Mouse (Mus musculus) midbrain, embryonic 13.5 days (tissue): ENCODE data around the gene Nrip1. TPM values are rescaled to one million over a fixed set of nuclear protein-coding genes. Genes with fewer than 3 reads are reported as not detected.

ENCODE experiments used
- ATAC-seq: fragments of 200-750 bp; cut with Nextera tagmentation; 2 replicates; pipeline ENCODE4 v1.8.0; 2017; ENCODE audit warnings: mild to moderate bottlenecking, moderate TSS enrichment, moderate library complexity
- H3K27ac ChIP-seq: fragments of 300-500 bp; sonication (generic); 2 replicates; pipeline ENCODE4 v1.5.1; 2015; ENCODE audit warnings: inconsistent platforms, mild to moderate bottlenecking, moderate library complexity
- H3K27me3 ChIP-seq: fragments of 300-500 bp; sonication (generic); 2 replicates; pipeline ENCODE4 v1.6.1; 2015; ENCODE audit warnings: mild to moderate bottlenecking, inconsistent platforms
- H3K36me3 ChIP-seq: fragments of 300-500 bp; sonication (generic); 2 replicates; pipeline ENCODE4 v1.6.1; 2015; ENCODE audit warnings: mild to moderate bottlenecking, inconsistent platforms
- H3K4me1 ChIP-seq: fragments of 300-500 bp; sonication (generic); replicated peaks from 2 replicates; pipeline ENCODE4 v1.6.1; 2015; ENCODE audit warnings: inconsistent platforms
- H3K4me2 ChIP-seq: fragments of 300-500 bp; sonication (generic); replicated peaks from 2 replicates; pipeline ENCODE4 v1.6.1; 2015; ENCODE audit warnings: moderate library complexity, mild to moderate bottlenecking, inconsistent platforms
- H3K4me3 ChIP-seq: fragments of 300-500 bp; sonication (generic); replicated peaks from 2 replicates; pipeline ENCODE4 v1.5.1; 2015; ENCODE audit warnings: mild to moderate bottlenecking, inconsistent platforms
- H3K9ac ChIP-seq: fragments of 300-500 bp; sonication (generic); replicated peaks from 2 replicates; pipeline ENCODE4 v1.6.1; 2015; ENCODE audit warnings: mild to moderate bottlenecking, inconsistent platforms
- H3K9me3 ChIP-seq: fragments of 300-500 bp; sonication (generic); 2 replicates; pipeline ENCODE4 v1.6.1; 2016; ENCODE audit warnings: mild to moderate bottlenecking, inconsistent platforms
- WGBS: fragments of 180-500 bp; shearing (Covaris S2); methylation state at CpG from one replicate; pipeline ENCODE4 v1.1.7; 2015; 5-methylcytosine and 5-hydroxymethylcytosine counted together
- polyA plus RNA-seq: library from polyadenylated mRNA; unstranded; fragments of >200 nt; fragmentation: Nextera tagmentation; extraction: Ambion mirVana; gene quantifications from 2 replicates; pipeline ENCODE4 v1.2.1, GENCODE M21; 2015

The Nrip1 gene
- polyA plus RNA-seq, 1 experiment from 2014 or later, result 30.1 TPM

DNA sequence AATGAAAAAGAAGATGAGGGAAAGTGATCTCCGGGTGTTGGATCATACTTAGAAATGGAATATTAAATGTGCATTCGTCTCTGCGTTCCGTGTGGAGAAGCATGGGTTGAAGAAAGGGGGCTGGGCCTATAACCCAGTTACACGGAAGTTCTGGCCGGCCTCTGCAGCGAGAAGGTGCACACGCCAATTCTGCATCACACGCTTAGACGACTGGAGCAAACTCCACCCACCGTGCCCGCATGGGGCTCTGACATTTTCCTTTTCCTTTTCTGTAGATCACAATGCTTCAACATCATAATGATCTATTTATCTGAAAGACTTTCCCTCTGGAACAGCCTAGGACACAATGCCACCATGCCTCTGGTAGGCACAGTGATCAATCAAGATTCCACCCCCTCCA, 16.5 kb downstream of the Nrip1 start:
- no peak overlapping the region for H3K9ac ChIP-seq
- peaks cover 2% of the 10 kb centered on the region for H3K36me3 ChIP-seq
- ATAC-seq, result no peak
- no peak overlapping the region for H3K4me2 ChIP-seq
- 0 out of 2 replicates have a peak, but pooled peaks cover 4% of the 10 kb centered on the region for H3K4me1 ChIP-seq
- no peaks in the 10 kb centered on the region for H3K27me3 ChIP-seq
- no peak overlapping the region for H3K27ac ChIP-seq
- no peak overlapping the region for H3K4me3 ChIP-seq
- WGBS, result 95% methylated on average over 12 of the region's 12 CpGs
- no peaks in the 10 kb centered on the region for H3K9me3 ChIP-seq

DNA sequence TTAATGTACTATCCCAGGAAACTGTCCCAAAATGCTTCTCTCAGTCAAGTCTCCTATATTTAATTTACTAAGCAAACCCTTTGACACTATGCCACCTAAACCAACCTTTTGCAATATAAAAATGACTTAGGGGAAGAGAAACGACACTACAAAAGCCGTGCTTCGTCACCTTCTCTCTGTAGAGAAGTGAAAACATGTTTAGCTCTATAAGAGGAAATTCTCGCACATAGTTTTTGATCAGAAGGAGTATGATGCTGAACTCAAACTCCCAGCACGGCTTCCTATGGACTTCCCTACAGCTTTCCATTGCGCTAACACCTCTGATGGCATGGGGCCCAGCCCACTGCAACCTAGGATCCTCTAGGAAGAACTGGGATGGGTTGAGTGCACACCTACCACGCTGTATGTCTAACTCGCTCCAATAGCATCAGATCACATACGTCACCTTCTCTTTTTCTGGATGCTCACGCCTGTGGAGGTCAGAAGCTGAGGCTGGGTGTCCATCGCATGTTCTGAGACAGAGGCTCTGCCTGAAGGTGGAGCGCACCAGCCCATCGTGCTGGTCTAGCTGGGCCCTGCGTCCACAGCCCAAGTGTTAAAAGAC, 17.6 kb downstream of the Nrip1 start:
- ATAC-seq, result no peak
- no peak overlapping the region for H3K4me3 ChIP-seq
- no peak overlapping the region for H3K27ac ChIP-seq
- no peak overlapping the region for H3K9ac ChIP-seq
- H3K36me3 ChIP-seq, result peaks cover 8% of the 10 kb centered on the region
- no peak overlapping the region for H3K4me2 ChIP-seq
- H3K9me3 ChIP-seq, result no peaks in the 10 kb centered on the region
- 0 out of 2 replicates have a peak, but pooled peaks cover 4% of the 10 kb centered on the region for H3K4me1 ChIP-seq
- no peaks in the 10 kb centered on the region for H3K27me3 ChIP-seq
- 95% methylated on average over 14 of the region's 14 CpGs for WGBS

GRCm38 (mm10) chr16:76355267-76355666, 18.4 kb downstream of the Nrip1 start:
- H3K36me3 ChIP-seq, result peaks cover 16% of the 10 kb centered on the region
- no peaks in the 10 kb centered on the region for H3K27me3 ChIP-seq
- H3K9ac ChIP-seq, result no peak overlapping the region
- WGBS, result 92% methylated on average over 5 of the region's 5 CpGs
- H3K4me3 ChIP-seq, result no peak overlapping the region
- no peak overlapping the region for H3K4me2 ChIP-seq
- H3K4me1 ChIP-seq, result 0 out of 2 replicates have a peak, but pooled peaks cover 4% of the 10 kb centered on the region
- no peak for ATAC-seq
- no peaks in the 10 kb centered on the region for H3K9me3 ChIP-seq
- H3K27ac ChIP-seq, result no peak overlapping the region

DNA sequence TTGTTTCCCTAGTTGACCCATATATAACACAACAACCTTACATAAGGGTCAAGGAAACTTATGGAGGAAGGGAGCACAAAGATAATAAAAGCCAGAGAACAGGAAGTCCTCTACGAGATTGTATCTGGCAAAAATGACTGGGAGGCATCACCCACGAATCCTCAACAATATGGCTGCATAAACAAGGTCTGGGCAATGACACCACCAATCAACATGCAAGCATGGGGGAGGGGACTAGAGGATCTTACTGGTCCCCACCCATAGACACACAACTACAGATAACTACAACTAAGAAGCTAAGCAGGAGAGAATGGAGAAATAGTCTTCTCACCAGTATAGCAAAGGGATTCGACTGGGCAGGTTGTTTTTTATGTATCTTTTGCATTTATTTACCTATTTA, 18.8 kb downstream of the Nrip1 start:
- Histone ChIP-seq H3K4me2 (no peak overlapping the region), H3K4me1 (0 out of 2 replicates have a peak, but pooled peaks cover 4% of the 10 kb centered on the region), H3K4me3 (no peak overlapping the region), H3K9me3 (no peaks in the 10 kb centered on the region), H3K36me3 (peaks cover 17% of the 10 kb centered on the region), H3K27me3 (no peaks in the 10 kb centered on the region), H3K9ac (no peak overlapping the region), H3K27ac (no peak overlapping the region)
- 85% methylated on average over 3 of the region's 3 CpGs for WGBS
- no peak for ATAC-seq

DNA sequence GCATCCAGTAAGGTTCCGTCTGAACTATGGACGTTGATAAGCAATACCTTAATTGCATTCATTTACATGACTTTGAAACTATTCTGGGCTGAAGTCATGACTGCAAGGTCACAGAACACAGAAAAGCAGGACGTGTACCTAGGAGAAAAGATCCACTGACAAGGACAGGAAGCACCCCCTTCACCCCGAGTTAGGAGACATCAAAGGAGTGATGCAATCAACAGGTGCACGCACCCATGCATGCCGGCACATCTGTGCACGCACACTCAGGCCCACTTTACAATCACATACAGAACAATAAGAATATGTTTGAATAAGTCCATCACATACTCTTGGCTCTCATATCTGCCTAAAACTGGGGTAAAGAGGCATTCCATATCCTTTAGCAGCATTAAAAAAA, 19.3 kb downstream of the Nrip1 start:
- H3K27me3 ChIP-seq, result no peaks in the 10 kb centered on the region
- no peak overlapping the region for H3K4me2 ChIP-seq
- H3K9me3 ChIP-seq, result no peaks in the 10 kb centered on the region
- WGBS, result 88% methylated on average over 7 of the region's 7 CpGs
- no peak overlapping the region for H3K9ac ChIP-seq
- H3K4me3 ChIP-seq, result no peak overlapping the region
- 0 out of 2 replicates have a peak, but pooled peaks cover 4% of the 10 kb centered on the region for H3K4me1 ChIP-seq
- H3K27ac ChIP-seq, result no peak overlapping the region
- H3K36me3 ChIP-seq, result peaks cover 22% of the 10 kb centered on the region
- ATAC-seq, result no peak

GRCm38 (mm10) chr16:76350922-76351321, 22.7 kb downstream of the Nrip1 start:
- Histone ChIP-seq H3K4me2 (no peak overlapping the region), H3K27me3 (no peaks in the 10 kb centered on the region), H3K4me1 (no peaks in the 10 kb centered on the region), H3K9ac (no peak overlapping the region), H3K27ac (no peak overlapping the region), H3K9me3 (no peaks in the 10 kb centered on the region), H3K36me3 (peaks cover 24% of the 10 kb centered on the region), H3K4me3 (no peak overlapping the region)
- no peak for ATAC-seq
- 73% methylated on average over 8 of the region's 8 CpGs for WGBS

DNA sequence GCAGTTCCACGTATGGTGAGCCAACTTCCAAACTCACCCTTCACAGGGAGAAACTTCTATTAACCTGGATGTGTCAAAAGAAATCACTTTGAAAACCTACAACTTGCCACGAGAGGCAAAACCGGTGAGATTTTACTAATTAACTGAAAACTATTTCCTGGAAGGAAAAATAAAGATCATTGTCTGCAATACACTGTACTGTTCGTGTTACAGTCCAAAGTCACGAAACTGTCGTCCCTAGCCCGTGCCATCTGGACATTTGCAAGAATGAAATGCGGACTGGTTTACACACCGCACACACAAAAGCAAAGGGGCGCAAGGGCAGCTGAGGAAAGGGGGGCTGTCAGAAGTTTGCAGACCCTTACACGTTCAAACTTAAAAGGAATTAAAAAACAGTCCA, 24.6 kb downstream of the Nrip1 start:
- Histone ChIP-seq H3K9ac (no peak overlapping the region), H3K4me3 (no peak overlapping the region), H3K9me3 (no peaks in the 10 kb centered on the region), H3K27ac (no peak overlapping the region), H3K27me3 (no peaks in the 10 kb centered on the region), H3K4me1 (no peaks in the 10 kb centered on the region), H3K36me3 (peaks cover 31% of the 10 kb centered on the region), H3K4me2 (no peak overlapping the region)
- 85% methylated on average over 11 of the region's 11 CpGs for WGBS
- ATAC-seq, result no peak

DNA sequence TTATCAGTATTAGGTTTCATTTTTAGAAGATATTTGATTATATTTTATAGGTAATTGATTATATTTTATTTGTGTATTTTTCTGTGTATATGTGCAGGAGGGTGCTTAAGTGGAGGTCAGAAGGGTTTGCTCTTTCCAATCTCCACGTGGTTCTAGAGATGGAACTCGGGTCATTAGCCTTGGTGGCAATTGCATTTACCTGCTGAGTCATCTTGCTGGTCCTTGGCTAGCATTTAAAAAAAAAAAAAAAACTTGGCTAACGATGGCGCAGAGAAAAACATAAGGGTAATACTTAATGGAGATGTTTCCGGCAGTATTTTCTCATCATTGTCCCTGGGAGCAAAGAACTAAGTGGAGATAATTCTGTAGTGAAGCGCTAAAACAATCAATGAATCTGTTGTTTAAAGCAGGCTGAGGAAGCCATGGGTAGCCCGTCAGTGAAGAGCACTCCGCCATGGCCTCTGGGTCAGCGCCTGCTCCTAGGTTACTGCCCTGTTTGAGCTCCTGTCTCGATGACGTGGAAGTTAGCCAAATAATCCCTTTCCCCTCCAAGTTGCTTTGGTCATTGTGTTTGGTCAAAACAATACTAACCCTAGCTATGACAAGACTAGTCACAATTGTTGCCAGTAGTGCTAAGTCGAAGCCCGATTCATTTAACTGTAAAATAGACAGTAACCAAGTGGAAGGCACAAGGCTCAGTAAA, 25.8 kb downstream of the Nrip1 start:
- peaks cover 35% of the 10 kb centered on the region for H3K36me3 ChIP-seq
- no peak overlapping the region for H3K4me3 ChIP-seq
- WGBS, result 81% methylated on average over 13 of the region's 13 CpGs
- ATAC-seq, result no peak
- no peak overlapping the region for H3K9ac ChIP-seq
- H3K4me2 ChIP-seq, result no peak overlapping the region
- H3K27me3 ChIP-seq, result no peaks in the 10 kb centered on the region
- no peak overlapping the region for H3K27ac ChIP-seq
- no peaks in the 10 kb centered on the region for H3K9me3 ChIP-seq
- no peaks in the 10 kb centered on the region for H3K4me1 ChIP-seq

DNA sequence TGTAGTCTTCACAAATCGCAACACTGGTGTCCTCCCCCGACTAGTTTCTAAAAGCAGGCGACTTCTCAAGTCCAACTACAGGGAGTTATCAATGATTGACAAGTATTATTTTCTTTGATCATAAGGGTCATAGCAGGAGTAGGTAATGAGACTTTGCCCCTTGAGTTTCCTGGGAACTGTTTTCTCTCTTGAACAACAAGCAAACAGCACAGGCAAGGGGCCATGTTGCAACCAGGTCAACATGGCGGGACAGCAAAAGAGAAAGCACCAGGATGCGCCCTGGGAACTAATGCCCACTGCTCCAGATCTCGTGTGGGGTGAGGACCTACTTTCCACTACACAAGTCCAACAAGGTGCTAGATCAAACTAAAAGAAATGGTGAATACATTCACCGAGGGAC, 27.3 kb downstream of the Nrip1 start:
- no peak overlapping the region for H3K4me3 ChIP-seq
- H3K4me1 ChIP-seq, result no peaks in the 10 kb centered on the region
- no peak overlapping the region for H3K27ac ChIP-seq
- ATAC-seq, result no peak
- H3K4me2 ChIP-seq, result no peak overlapping the region
- H3K9ac ChIP-seq, result no peak overlapping the region
- no peaks in the 10 kb centered on the region for H3K27me3 ChIP-seq
- H3K36me3 ChIP-seq, result peaks cover 27% of the 10 kb centered on the region
- no peaks in the 10 kb centered on the region for H3K9me3 ChIP-seq
- 96% methylated on average over 7 of the region's 7 CpGs for WGBS

GRCm38 (mm10) chr16:76344761-76345368, 28.8 kb downstream of the Nrip1 start:
- no peaks in the 10 kb centered on the region for H3K27me3 ChIP-seq
- WGBS, result 91% methylated on average over 3 of the region's 3 CpGs
- H3K4me1 ChIP-seq, result no peaks in the 10 kb centered on the region
- no peak overlapping the region for H3K27ac ChIP-seq
- no peak overlapping the region for H3K9ac ChIP-seq
- H3K4me3 ChIP-seq, result no peak overlapping the region
- H3K36me3 ChIP-seq, result peaks cover 19% of the 10 kb centered on the region; the same call in 1 of the 2 replicates
- no peaks in the 10 kb centered on the region for H3K9me3 ChIP-seq
- H3K4me2 ChIP-seq, result no peak overlapping the region
- no peak for ATAC-seq

DNA sequence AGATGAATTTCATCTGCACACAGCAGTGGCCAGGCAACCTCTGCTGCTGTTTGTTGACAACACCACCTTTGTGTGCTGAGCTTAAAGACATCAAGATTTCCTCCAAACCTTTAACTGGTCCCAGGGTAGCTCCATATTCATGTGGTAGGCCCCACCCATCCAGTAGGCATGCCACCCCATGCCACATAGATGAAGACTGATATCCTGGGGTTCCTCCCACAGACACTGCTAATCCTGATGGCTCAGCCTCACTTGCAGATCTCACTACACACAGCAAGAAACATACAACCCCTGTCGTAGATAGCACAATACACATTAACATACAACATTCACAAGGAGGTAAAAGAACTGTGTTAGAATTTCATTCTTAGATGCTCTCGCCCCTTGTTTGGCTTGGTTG, 29.6 kb downstream of the Nrip1 start:
- 0 out of 2 replicates have a peak, but pooled peaks cover 11% of the 10 kb centered on the region for H3K36me3 ChIP-seq
- no peak overlapping the region for H3K4me2 ChIP-seq
- H3K4me1 ChIP-seq, result no peaks in the 10 kb centered on the region
- WGBS, result 97% methylated on average over 2 of the region's 2 CpGs
- no peaks in the 10 kb centered on the region for H3K9me3 ChIP-seq
- no peak overlapping the region for H3K4me3 ChIP-seq
- no peaks in the 10 kb centered on the region for H3K27me3 ChIP-seq
- H3K9ac ChIP-seq, result no peak overlapping the region
- no peak for ATAC-seq
- no peak overlapping the region for H3K27ac ChIP-seq

- no peaks in the 10 kb centered on the region for H3K27me3 ChIP-seq
- H3K4me1 ChIP-seq, result no peaks in the 10 kb centered on the region
- no peak overlapping the region for H3K9ac ChIP-seq
- 0 out of 2 replicates have a peak, but pooled peaks cover 19% of the 10 kb centered on the region for H3K36me3 ChIP-seq
- ATAC-seq, result no peak
- no peak overlapping the region for H3K27ac ChIP-seq
- H3K4me2 ChIP-seq, result no peak overlapping the region
- no peaks in the 10 kb centered on the region for H3K9me3 ChIP-seq
- WGBS, result 93% methylated on average over 8 of the region's 8 CpGs
- no peak overlapping the region for H3K4me3 ChIP-seq
Measured at GRCm38 (mm10) chr16:76341636-76342035, 32.0 kb downstream of the Nrip1 start.
